8 mouse cellular contexts compared by ENCODE assay signal in genomic region chr7:25676085-25676781, GRCm38 (mm10). TPM values are rescaled to one million over a fixed set of nuclear protein-coding genes. Genes with fewer than 3 reads are reported as not detected.
DNase-seq lines count a peak whose midpoint lies in the region; ATAC-seq and TF ChIP-seq lines count a peak whose summit lies in the region.

No protein-coding gene starts in this region.

- H3K4me3 ChIP-seq in kidney, embryonic 16.5 days (ENCODE audit: low read length) = no peak overlapping the region
- H3K4me3 ChIP-seq in embryonic facial prominence, embryonic 15.5 days (replicated peaks) = no peak overlapping the region
- H3K4me3 ChIP-seq in left cerebral cortex, adult 2 months = no peak overlapping the region
- H3K4me3 ChIP-seq in neural tube, embryonic 15.5 days (replicated peaks) = no peak overlapping the region

- no peaks in the 10 kb centered on the region for H3K9me3 ChIP-seq in kidney, embryonic 16.5 days (ENCODE audit: low read length)
- H3K9me3 ChIP-seq in embryonic facial prominence, embryonic 15.5 days (replicated peaks) = no peaks in the 10 kb centered on the region
- no peaks in the 10 kb centered on the region for H3K9me3 ChIP-seq in neural tube, embryonic 15.5 days (replicated peaks)

- peaks cover 36% of the 10 kb centered on the region for H3K27me3 ChIP-seq in kidney, embryonic 16.5 days (ENCODE audit: insufficient read depth, low read length)
- H3K27me3 ChIP-seq in embryonic facial prominence, embryonic 15.5 days = peaks cover 34% of the 10 kb centered on the region
- H3K27me3 ChIP-seq in neural tube, embryonic 15.5 days (replicated peaks) = peaks cover 27% of the 10 kb centered on the region; the same call in 1 of the 2 replicates

- TF ChIP-seq CTCF in left cerebral cortex, adult 2 months (IDR thresholded peaks at IDR 0.05) = no peak

- peaks cover 16% of the 10 kb centered on the region for H3K4me1 ChIP-seq in kidney, embryonic 16.5 days (ENCODE audit: insufficient read depth, low read length)
- H3K4me1 ChIP-seq in embryonic facial prominence, embryonic 15.5 days = peaks cover 28% of the 10 kb centered on the region
- H3K4me1 ChIP-seq in neural tube, embryonic 15.5 days = peaks cover 38% of the 10 kb centered on the region

- no peaks in the 10 kb centered on the region for H3K36me3 ChIP-seq in kidney, embryonic 16.5 days (ENCODE audit: insufficient read depth, low read length)
- no peaks in the 10 kb centered on the region for H3K36me3 ChIP-seq in embryonic facial prominence, embryonic 15.5 days
- no peaks in the 10 kb centered on the region for H3K36me3 ChIP-seq in neural tube, embryonic 15.5 days

- intact Hi-C loops in heart, postnatal 14 days (cut with DNase I) = no loop called here
- intact Hi-C loops in left cerebral cortex, adult 2 months (cut with DNase I) = loop anchor here (1.0 to 2.0 kb wide), 2 partner anchors 17 to 35 kb away; partner anchors contain the start of gene Exosc5

- no peak for ATAC-seq in kidney, embryonic 16.5 days (ENCODE audit: low FRiP score, low TSS enrichment)
- ATAC-seq in embryonic facial prominence, embryonic 15.5 days (ENCODE audit: insufficient number of reproducible peaks, low FRiP score, low TSS enrichment, low read depth) = no peak
- ATAC-seq in neural tube, embryonic 15.5 days (ENCODE audit: low FRiP score) = no peak
- no peak for ATAC-seq in CD4-positive, CD25-positive, alpha-beta regulatory T cell, adult 4 months
- no peak for ATAC-seq in megakaryocyte-erythroid progenitor cell, adult 5-6 weeks (replicated peaks; ENCODE audit: low FRiP score, low TSS enrichment, poor library complexity, severe bottlenecking)

- peak; percentile 88 for DNase-seq in kidney, adult 18-20 months
- DNase-seq in heart, postnatal 14 days = peak; percentile 83 to 90
- peak; percentile 87 to 89 for DNase-seq in left cerebral cortex, adult 2 months (ENCODE audit: extremely low spot score in 1 of 2, low spot score in 2 of 2)

- H3K27ac ChIP-seq in kidney, embryonic 16.5 days (ENCODE audit: low read length) = no peak overlapping the region
- H3K27ac ChIP-seq in embryonic facial prominence, embryonic 15.5 days (replicated peaks) = no peak overlapping the region
- no peak overlapping the region for H3K27ac ChIP-seq in left cerebral cortex, adult 2 months
- peak overlapping the region; percentile 37; the same call in 1 of the 2 replicates for H3K27ac ChIP-seq in neural tube, embryonic 15.5 days (replicated peaks)

- no peak overlapping the region for H3K4me2 ChIP-seq in kidney, embryonic 16.5 days (replicated peaks; ENCODE audit: low read depth, low read length)
- peak overlapping the region; percentile 12; the same call in 1 of the 2 replicates for H3K4me2 ChIP-seq in embryonic facial prominence, embryonic 15.5 days (replicated peaks)
- H3K4me2 ChIP-seq in neural tube, embryonic 15.5 days = peak overlapping the region; percentile 15; the same call in 1 of the 2 replicates

- 72% methylated on average over 15 of the region's 15 CpGs for WGBS in kidney, embryonic 16.5 days
- 46% methylated on average over 15 of the region's 15 CpGs for WGBS in embryonic facial prominence, embryonic 15.5 days
- WGBS in neural tube, embryonic 15.5 days = 39% methylated on average over 15 of the region's 15 CpGs

- no peak overlapping the region for H3K9ac ChIP-seq in kidney, embryonic 16.5 days (replicated peaks; ENCODE audit: low read length)
- H3K9ac ChIP-seq in embryonic facial prominence, embryonic 15.5 days = no peak overlapping the region
- H3K9ac ChIP-seq in neural tube, embryonic 15.5 days (replicated peaks) = no peak overlapping the region

RNA-seq across cellular contexts. Expression of gene Tmem91, which starts 1.3 kb away (rescaled TPM):
- 2.3 and 3.7 TPM in 2 replicates for polyA plus RNA-seq in kidney, embryonic 16.5 days (2015; fragmentation: Nextera tagmentation; extraction: Ambion mirVana)
- 3.2 and 3.4 TPM in 2 replicates for polyA plus RNA-seq in embryonic facial prominence, embryonic 15.5 days (2015; fragmentation: Nextera tagmentation; extraction: Ambion mirVana)
- under 1 TPM in 1 of 2 experiments, not detected in 1; 0.37 TPM for total RNA-seq in heart, postnatal 14 days (2021)
- total RNA-seq in left cerebral cortex, adult 2 months (2021) = 10 to 100 TPM; 20.7 to 29.4 TPM
- polyA plus RNA-seq in neural tube, embryonic 15.5 days (2015; fragmentation: Nextera tagmentation; extraction: Ambion mirVana) = 73.9 and 97.4 TPM in 2 replicates
- 10 to 100 TPM; 15.2 to 31.5 TPM for polyA plus RNA-seq in CD4-positive, CD25-positive, alpha-beta regulatory T cell, adult 4 months (2017; shearing (Covaris generic))
- total RNA-seq in megakaryocyte-erythroid progenitor cell, adult 5-6 weeks (2014; fragmentation: Nextera tagmentation) = 2.2 TPM in 1 of 2 replicates, not detected in the other
- total RNA-seq in megakaryocyte-erythroid progenitor cell, adult 5-6 weeks (2017) = not detected in 2 replicates

RNA-seq across cellular contexts. Expression of gene B9d2, which starts 4.3 kb away (rescaled TPM):
- 35.0 and 35.8 TPM in 2 replicates for polyA plus RNA-seq in kidney, embryonic 16.5 days (2015; fragmentation: Nextera tagmentation; extraction: Ambion mirVana)
- polyA plus RNA-seq in embryonic facial prominence, embryonic 15.5 days (2015; fragmentation: Nextera tagmentation; extraction: Ambion mirVana) = 29.0 and 31.3 TPM in 2 replicates
- total RNA-seq in heart, postnatal 14 days (2021) = 10 to 100 TPM; 11.0 to 11.3 TPM
- 10 to 100 TPM; 21.3 to 25.9 TPM for total RNA-seq in left cerebral cortex, adult 2 months (2021)
- polyA plus RNA-seq in neural tube, embryonic 15.5 days (2015; fragmentation: Nextera tagmentation; extraction: Ambion mirVana) = 42.9 and 46.9 TPM in 2 replicates
- 10 to 100 TPM; 46.8 to 72.8 TPM for polyA plus RNA-seq in CD4-positive, CD25-positive, alpha-beta regulatory T cell, adult 4 months (2017; shearing (Covaris generic))
- 34.6 and 35.2 TPM in 2 replicates for total RNA-seq in megakaryocyte-erythroid progenitor cell, adult 5-6 weeks (2014; fragmentation: Nextera tagmentation)
- 42.8 and 45.5 TPM in 2 replicates for total RNA-seq in megakaryocyte-erythroid progenitor cell, adult 5-6 weeks (2017)

RNA-seq across cellular contexts. Expression of gene Tgfb1, which starts 10.6 kb away (rescaled TPM):
- 2.9 and 3.7 TPM in 2 replicates for polyA plus RNA-seq in kidney, embryonic 16.5 days (2015; fragmentation: Nextera tagmentation; extraction: Ambion mirVana)
- 4.3 and 4.8 TPM in 2 replicates for polyA plus RNA-seq in embryonic facial prominence, embryonic 15.5 days (2015; fragmentation: Nextera tagmentation; extraction: Ambion mirVana)
- 10 to 100 TPM; 31.7 to 36.1 TPM for total RNA-seq in heart, postnatal 14 days (2021)
- 10 to 100 TPM in 1 of 2 experiments, 1 to 10 TPM in 1; 7.3 to 10.7 TPM for total RNA-seq in left cerebral cortex, adult 2 months (2021)
- 0.88 and 1.8 TPM in 2 replicates for polyA plus RNA-seq in neural tube, embryonic 15.5 days (2015; fragmentation: Nextera tagmentation; extraction: Ambion mirVana)
- polyA plus RNA-seq in CD4-positive, CD25-positive, alpha-beta regulatory T cell, adult 4 months (2017; shearing (Covaris generic)) = 1 to 10 TPM; 6.9 to 9.7 TPM
- total RNA-seq in megakaryocyte-erythroid progenitor cell, adult 5-6 weeks (2014; fragmentation: Nextera tagmentation) = 156 and 169 TPM in 2 replicates
- 26.0 and 27.0 TPM in 2 replicates for total RNA-seq in megakaryocyte-erythroid progenitor cell, adult 5-6 weeks (2017)

RNA-seq across cellular contexts. Expression of gene Exosc5, which starts 17.3 kb away (rescaled TPM):
- polyA plus RNA-seq in kidney, embryonic 16.5 days (2015; fragmentation: Nextera tagmentation; extraction: Ambion mirVana) = 90.0 and 92.6 TPM in 2 replicates
- 70.1 and 71.3 TPM in 2 replicates for polyA plus RNA-seq in embryonic facial prominence, embryonic 15.5 days (2015; fragmentation: Nextera tagmentation; extraction: Ambion mirVana)
- 10 to 100 TPM; 16.9 to 17.2 TPM for total RNA-seq in heart, postnatal 14 days (2021)
- total RNA-seq in left cerebral cortex, adult 2 months (2021) = 10 to 100 TPM; 23.3 to 24.0 TPM
- polyA plus RNA-seq in neural tube, embryonic 15.5 days (2015; fragmentation: Nextera tagmentation; extraction: Ambion mirVana) = 36.8 and 55.4 TPM in 2 replicates
- polyA plus RNA-seq in CD4-positive, CD25-positive, alpha-beta regulatory T cell, adult 4 months (2017; shearing (Covaris generic)) = 100 to 1,000 TPM in 1 of 2 experiments, 10 to 100 TPM in 1; 97.0 to 157 TPM
- 69.2 and 123 TPM in 2 replicates for total RNA-seq in megakaryocyte-erythroid progenitor cell, adult 5-6 weeks (2014; fragmentation: Nextera tagmentation)
- total RNA-seq in megakaryocyte-erythroid progenitor cell, adult 5-6 weeks (2017) = 34.9 and 43.9 TPM in 2 replicates

RNA-seq across cellular contexts. Expression of gene Bckdha, which starts 17.5 kb away (rescaled TPM):
- polyA plus RNA-seq in kidney, embryonic 16.5 days (2015; fragmentation: Nextera tagmentation; extraction: Ambion mirVana) = 90.3 and 91.7 TPM in 2 replicates
- 55.3 and 64.7 TPM in 2 replicates for polyA plus RNA-seq in embryonic facial prominence, embryonic 15.5 days (2015; fragmentation: Nextera tagmentation; extraction: Ambion mirVana)
- 100 to 1,000 TPM; 132 to 146 TPM for total RNA-seq in heart, postnatal 14 days (2021)
- 10 to 100 TPM; 32.9 to 33.9 TPM for total RNA-seq in left cerebral cortex, adult 2 months (2021)
- polyA plus RNA-seq in neural tube, embryonic 15.5 days (2015; fragmentation: Nextera tagmentation; extraction: Ambion mirVana) = 39.6 and 49.5 TPM in 2 replicates
- 10 to 100 TPM; 16.6 to 27.7 TPM for polyA plus RNA-seq in CD4-positive, CD25-positive, alpha-beta regulatory T cell, adult 4 months (2017; shearing (Covaris generic))
- total RNA-seq in megakaryocyte-erythroid progenitor cell, adult 5-6 weeks (2014; fragmentation: Nextera tagmentation) = 20.2 and 27.4 TPM in 2 replicates
- 22.6 and 25.8 TPM in 2 replicates for total RNA-seq in megakaryocyte-erythroid progenitor cell, adult 5-6 weeks (2017)
